Mouse (Mus musculus): Measurements from ENCODE around the gene Mup19.
"Not testable (repeated sequence)": the region's sequence is repeated elsewhere in the genome, so short reads cannot be mapped to it uniquely, and the experiment has no call there.

The Mup19 gene
- long read RNA-seq, experiment 1 = 0 reads
- long read RNA-seq, experiment 2 = 0 reads

DNA sequence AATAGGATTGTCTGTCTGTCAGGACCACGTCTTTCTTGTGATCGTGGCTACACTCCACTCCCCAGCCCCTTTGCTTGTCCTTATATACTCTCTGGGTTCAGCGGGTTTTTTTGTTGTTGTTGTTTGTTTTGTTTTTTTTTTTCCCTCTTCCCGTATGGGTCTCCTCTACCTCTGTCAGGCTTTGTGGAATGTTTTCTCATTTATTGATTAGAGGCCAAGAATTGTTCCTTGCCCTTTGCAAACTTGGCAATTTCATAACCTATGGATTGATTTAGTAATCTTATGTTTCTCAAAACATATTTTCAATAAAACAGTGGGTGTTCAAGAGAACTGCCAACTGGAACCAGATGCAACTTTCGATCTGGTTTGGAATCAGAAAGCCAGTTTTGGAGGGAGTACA is at the start of gene Mup19:
Mup19 (minus strand) TSS at position 101 of the 400 bp plus-strand sequence.
- intact Hi-C loops (cut with DNase I) = not testable (repeated sequence)

DNA sequence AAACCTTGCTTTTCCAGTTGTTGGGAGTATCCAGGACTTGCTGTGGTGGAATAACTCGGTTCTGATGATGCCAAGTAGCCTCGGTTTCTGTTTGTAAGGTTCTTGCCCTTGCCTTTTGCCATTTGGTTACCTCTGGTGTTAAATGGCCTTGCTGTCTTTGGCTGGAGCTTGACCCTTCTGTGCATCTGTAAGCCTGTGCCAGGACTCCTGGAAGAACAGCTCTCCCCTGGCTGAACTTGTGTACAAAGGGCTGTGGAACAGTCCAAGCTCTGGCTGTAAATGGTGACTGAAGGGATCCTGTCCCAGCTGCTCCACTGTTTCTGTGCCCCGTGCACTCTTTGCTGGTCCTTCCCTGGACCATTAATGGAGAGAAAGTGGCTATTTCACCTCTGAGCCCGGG is 47.1 kb upstream of the Mup19 start:
- intact Hi-C loops (cut with DNase I) = no loop called here

GRCm38 (mm10) chr4:61823185-61823584 is 41.1 kb upstream of the Mup19 start:
- intact Hi-C loops (cut with DNase I) = no loop called here

GRCm38 (mm10) chr4:61822541-61822940 is 40.5 kb upstream of the Mup19 start:
- intact Hi-C loops (cut with DNase I) = not testable (repeated sequence)

DNA sequence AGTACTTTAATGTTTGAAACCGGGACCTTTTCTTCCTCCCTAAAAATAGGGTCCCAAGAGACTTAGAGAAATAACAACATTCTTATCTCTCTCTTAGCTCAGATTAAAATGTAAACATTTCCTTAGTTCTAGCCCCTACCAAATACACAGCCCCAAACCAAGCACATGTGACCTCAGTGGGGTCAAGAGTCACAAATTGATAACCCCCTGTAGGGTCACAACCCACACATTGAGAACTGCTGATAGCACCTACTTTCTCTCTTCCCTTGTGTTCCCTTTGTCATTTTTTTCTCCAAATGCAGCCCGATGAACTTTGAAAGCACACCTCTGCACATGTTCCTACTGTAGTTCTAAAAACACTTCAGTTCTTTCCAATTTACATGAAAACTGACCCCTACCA is 33.5 kb upstream of the Mup19 start:
- intact Hi-C loops (cut with DNase I) = no loop called here

DNA sequence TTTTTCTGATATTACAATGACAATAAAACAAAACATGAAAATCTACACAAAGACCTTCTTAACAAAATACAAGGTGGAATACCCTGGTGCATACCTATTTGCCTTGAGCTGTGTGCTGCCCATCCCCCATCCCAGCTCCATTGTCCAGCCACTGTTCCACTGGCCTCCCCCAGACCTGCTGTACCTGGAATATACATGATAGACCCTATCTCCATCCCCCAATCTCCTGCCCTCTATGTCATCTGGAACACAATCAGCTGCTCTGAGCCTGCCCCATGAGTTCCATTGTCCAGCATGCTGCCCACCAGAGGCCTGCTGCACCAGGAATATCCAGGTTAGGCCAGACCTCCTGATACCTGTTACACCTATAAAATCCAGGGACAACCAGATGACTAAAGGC is 31.4 kb upstream of the Mup19 start:
- intact Hi-C loops (cut with DNase I) = loop anchor here (5.0 kb wide), 1 partner anchor 49 kb away; no protein-coding TSS in a partner anchor

DNA sequence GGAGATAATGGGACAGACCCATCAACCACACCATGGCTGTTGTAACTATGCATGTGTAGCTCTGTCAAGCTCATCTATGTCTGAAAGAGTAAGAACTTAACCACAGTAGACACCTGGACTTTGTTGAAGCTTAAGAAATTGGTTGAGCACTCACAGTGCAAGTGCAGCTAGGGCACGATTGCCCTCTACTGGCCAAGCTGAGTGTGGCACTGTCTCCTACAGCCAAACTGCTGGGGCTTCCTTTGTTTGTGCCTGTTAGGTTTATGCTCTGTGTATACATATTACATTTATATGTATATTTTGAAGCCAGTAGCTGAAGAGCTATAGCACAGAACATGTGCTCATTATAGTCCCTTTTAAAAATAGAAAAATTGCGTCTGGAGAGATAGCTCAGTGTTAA is 29.1 kb upstream of the Mup19 start:
- intact Hi-C loops (cut with DNase I) = loop anchor here (5.0 kb wide), 1 partner anchor 51 kb away; no protein-coding TSS in a partner anchor

- intact Hi-C loops (cut with DNase I) = not testable (repeated sequence)
Observed at GRCm38 (mm10) chr4:61808926-61809325, 26.9 kb upstream of the Mup19 start.

GRCm38 (mm10) chr4:61789699-61790098 is 7.6 kb upstream of the Mup19 start:
- intact Hi-C loops (cut with DNase I) = not testable (repeated sequence)

DNA sequence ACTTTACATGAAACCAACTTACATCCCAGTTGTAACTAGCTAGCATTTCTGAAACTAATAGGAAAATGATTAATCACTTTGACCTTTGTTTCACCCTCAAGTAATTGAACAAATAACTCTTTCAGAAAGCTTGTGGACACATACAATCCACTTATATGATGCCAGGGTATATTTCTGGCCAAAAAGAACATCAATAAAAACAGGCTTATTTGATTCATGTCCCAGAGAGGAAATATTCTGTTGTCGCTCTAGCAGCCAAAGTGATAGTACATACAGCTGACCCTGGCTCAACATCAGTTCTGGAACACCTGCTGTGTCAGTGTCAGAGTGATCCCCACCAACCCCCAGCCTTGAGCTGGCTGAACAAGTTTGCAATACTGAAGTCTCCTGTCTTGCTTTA is 2.2 kb upstream of the Mup19 start:
- intact Hi-C loops (cut with DNase I) = not testable (repeated sequence)

Measured in adrenal gland (tissue).